Mouse (Mus musculus) urinary bladder, postnatal 10 days (tissue): ENCODE measurements around the gene Ovgp1.
"Not testable (repeated sequence)": the region's sequence is repeated elsewhere in the genome, so short reads cannot be mapped to it uniquely, and the experiment has no call there.

Source experiments
- DNase-seq: peaks from one replicate; pipeline ENCODE4 v3.0.0; 2022; ENCODE audit warnings: low spot score

The Ovgp1 gene

GRCm38 (mm10) chr3:105994730-105995129 is 21.2 kb downstream of the Ovgp1 start:
- DNase-seq, result no peak

GRCm38 (mm10) chr3:106000707-106001375 is 27.3 kb downstream of the Ovgp1 start:
- no peak for DNase-seq

- DNase-seq, result no peak
Observed at GRCm38 (mm10) chr3:106001416-106002370, 28.2 kb downstream of the Ovgp1 start.

- DNase-seq, result not testable (repeated sequence)
Observed at GRCm38 (mm10) chr3:106003360-106003759, 29.8 kb downstream of the Ovgp1 start.

- no peak for DNase-seq
Observed at GRCm38 (mm10) chr3:106014546-106014945, 41.0 kb downstream of the Ovgp1 start, which contains the start of gene Pifo. Gene Pifo (minus strand): TSS chr3:106014646.

GRCm38 (mm10) chr3:106021840-106022239 is 48.3 kb downstream of the Ovgp1 start:
- DNase-seq, result no peak

GRCm38 (mm10) chr3:106024135-106024534 is 50.6 kb downstream of the Ovgp1 start:
- no peak for DNase-seq

- DNase-seq, result no peak
Observed at GRCm38 (mm10) chr3:106032781-106033180, 59.3 kb downstream of the Ovgp1 start, which contains the start of gene Chil5. Gene Chil5 (minus strand): TSS chr3:106032814.
